Mouse (Mus musculus) liver, embryonic 11.5 days (tissue): Measurements from ENCODE around the gene Tbca. TPM values are rescaled to one million over a fixed set of nuclear protein-coding genes. Genes with fewer than 3 reads are reported as not detected.

Source experiments
- ATAC-seq: fragments of 200-750 bp; cut with Nextera tagmentation; replicated peaks from 2 replicates; pipeline ENCODE4 v1.8.0; 2017; ENCODE audit warnings: moderate number of reproducible peaks, mild to moderate bottlenecking, moderate TSS enrichment, moderate library complexity; ENCODE audit not compliant: low FRiP score
- DNase-seq: peaks from one replicate; pipeline ENCODE4 v3.0.0-alpha.2; 2017; ENCODE audit warnings: low spot score
- H3K27ac ChIP-seq: fragments of 300-500 bp; sonication (generic); 2 replicates; pipeline ENCODE4 v1.5.1; 2014; ENCODE audit warnings: mild to moderate bottlenecking, low read depth, low read length, control low read depth
- H3K27me3 ChIP-seq: fragments of 300-500 bp; sonication (generic); replicated peaks from 2 replicates; pipeline ENCODE4 v1.6.1; 2014; ENCODE audit warnings: low read length, mixed read lengths; ENCODE audit not compliant: control insufficient read depth, insufficient read depth
- H3K36me3 ChIP-seq: fragments of 300-500 bp; sonication (generic); 2 replicates; pipeline ENCODE4 v1.6.1; 2014; ENCODE audit warnings: mild to moderate bottlenecking, low read length, moderate library complexity, mixed read lengths; ENCODE audit not compliant: control insufficient read depth, insufficient read depth
- H3K4me1 ChIP-seq: fragments of 300-500 bp; sonication (generic); replicated peaks from 2 replicates; pipeline ENCODE4 v1.6.1; 2014; ENCODE audit warnings: low read length, mixed read lengths; ENCODE audit not compliant: control insufficient read depth, insufficient read depth
- H3K4me2 ChIP-seq: fragments of 300-500 bp; sonication (generic); 2 replicates; pipeline ENCODE4 v1.6.1; 2014; ENCODE audit warnings: mild to moderate bottlenecking, control low read depth, moderate library complexity
- H3K4me3 ChIP-seq: fragments of 300-500 bp; sonication (generic); 2 replicates; pipeline ENCODE4 v1.5.1; 2014; ENCODE audit warnings: low read depth, low read length, control low read depth
- H3K9ac ChIP-seq: fragments of 300-500 bp; sonication (generic); 2 replicates; pipeline ENCODE4 v1.6.1; 2014; ENCODE audit warnings: low read depth, low read length, control low read depth
- H3K9me3 ChIP-seq: fragments of 300-500 bp; sonication (generic); 2 replicates; pipeline ENCODE4 v1.6.1; 2016; ENCODE audit warnings: low read length, inconsistent platforms, mixed read lengths; ENCODE audit not compliant: control insufficient read depth
- WGBS: fragments of 180-500 bp; shearing (Covaris S2); extraction: QIAGEN DNeasy Blood & Tissue Kit; methylation state at CpG from one replicate; pipeline ENCODE4 v1.1.7; 2014; 5-methylcytosine and 5-hydroxymethylcytosine counted together
- polyA plus RNA-seq: library from polyadenylated mRNA; unstranded; fragments of >200 nt; fragmentation: Nextera tagmentation; extraction: Ambion mirVana; gene quantifications from 2 replicates; pipeline ENCODE4 v1.2.1, GENCODE M21; 2014

Gene Tbca
- polyA plus RNA-seq, 1 experiment from 2014 or later: 200 TPM

GRCm38 (mm10) chr13:94806315-94807179 is 17.8 kb downstream of the Tbca start:
- Histone ChIP-seq H3K27ac (no peak overlapping the region), H3K27me3 (no peaks in the 10 kb centered on the region), H3K4me2 (peak overlapping the region; percentile 26; the same call in 1 of the 2 replicates), H3K36me3 (no peaks in the 10 kb centered on the region), H3K9ac (no peak overlapping the region), H3K4me3 (no peak overlapping the region), H3K4me1 (peaks cover 6% of the 10 kb centered on the region), H3K9me3 (no peaks in the 10 kb centered on the region)
- WGBS: 16% methylated on average over 9 of the region's 9 CpGs
- DNase-seq (no peak), ATAC-seq (no peak)

- DNase-seq (no peak), ATAC-seq (no peak)
- no peaks in the 10 kb centered on the region for H3K27me3 ChIP-seq
- no peak overlapping the region for H3K4me2 ChIP-seq
- H3K36me3 ChIP-seq: no peaks in the 10 kb centered on the region
- H3K9me3 ChIP-seq: no peaks in the 10 kb centered on the region
- H3K4me3 ChIP-seq: no peak overlapping the region
- no peak overlapping the region for H3K27ac ChIP-seq
- H3K4me1 ChIP-seq: peaks cover 6% of the 10 kb centered on the region
- H3K9ac ChIP-seq: no peak overlapping the region
Measured at GRCm38 (mm10) chr13:94808596-94808995, 19.9 kb downstream of the Tbca start.

- WGBS: 75% methylated on average over 1 of the region's 1 CpGs
- DNase-seq (no peak), ATAC-seq (no peak)
- H3K36me3 ChIP-seq: no peaks in the 10 kb centered on the region
- H3K9ac ChIP-seq: no peak overlapping the region
- no peaks in the 10 kb centered on the region for H3K27me3 ChIP-seq
- H3K4me2 ChIP-seq: no peak overlapping the region
- peaks cover 6% of the 10 kb centered on the region for H3K4me1 ChIP-seq
- H3K4me3 ChIP-seq: no peak overlapping the region
- no peak overlapping the region for H3K27ac ChIP-seq
- no peaks in the 10 kb centered on the region for H3K9me3 ChIP-seq
Measured at GRCm38 (mm10) chr13:94809724-94810123, 21.0 kb downstream of the Tbca start.

- H3K4me2 ChIP-seq: no peak overlapping the region
- no peak for DNase-seq
- ATAC-seq: no peak
- no peaks in the 10 kb centered on the region for H3K36me3 ChIP-seq
- no peak overlapping the region for H3K4me3 ChIP-seq
- H3K27me3 ChIP-seq: no peaks in the 10 kb centered on the region
- no peak overlapping the region for H3K9ac ChIP-seq
- no peaks in the 10 kb centered on the region for H3K9me3 ChIP-seq
- WGBS: 92% methylated on average over 1 of the region's 1 CpGs
- H3K27ac ChIP-seq: no peak overlapping the region
- no peaks in the 10 kb centered on the region; the same call in 1 of the 2 replicates for H3K4me1 ChIP-seq
Measured at GRCm38 (mm10) chr13:94811451-94811850, 22.7 kb downstream of the Tbca start.

GRCm38 (mm10) chr13:94813770-94814169 is 25.1 kb downstream of the Tbca start:
- no peak overlapping the region for H3K27ac ChIP-seq
- H3K27me3 ChIP-seq: no peaks in the 10 kb centered on the region
- ATAC-seq (no peak), DNase-seq (no peak)
- H3K4me3 ChIP-seq: no peak overlapping the region
- no peak overlapping the region for H3K9ac ChIP-seq
- no peaks in the 10 kb centered on the region for H3K4me1 ChIP-seq
- no peak overlapping the region for H3K4me2 ChIP-seq
- no peaks in the 10 kb centered on the region for H3K9me3 ChIP-seq
- 70% methylated on average over 3 of the region's 3 CpGs for WGBS
- H3K36me3 ChIP-seq: no peaks in the 10 kb centered on the region

- H3K9ac ChIP-seq: no peak overlapping the region
- H3K9me3 ChIP-seq: no peaks in the 10 kb centered on the region
- ATAC-seq (no peak), DNase-seq (no peak)
- H3K4me3 ChIP-seq: no peak overlapping the region
- no peak overlapping the region for H3K27ac ChIP-seq
- no peaks in the 10 kb centered on the region for H3K36me3 ChIP-seq
- H3K4me1 ChIP-seq: no peaks in the 10 kb centered on the region
- H3K27me3 ChIP-seq: no peaks in the 10 kb centered on the region
- WGBS: 81% methylated on average over 3 of the region's 3 CpGs
- no peak overlapping the region for H3K4me2 ChIP-seq
Measured at GRCm38 (mm10) chr13:94820516-94820915, 31.8 kb downstream of the Tbca start.

- Histone ChIP-seq H3K27ac (no peak overlapping the region), H3K4me3 (no peak overlapping the region), H3K36me3 (no peaks in the 10 kb centered on the region), H3K27me3 (no peaks in the 10 kb centered on the region), H3K4me1 (no peaks in the 10 kb centered on the region), H3K4me2 (no peak overlapping the region), H3K9ac (no peak overlapping the region), H3K9me3 (no peaks in the 10 kb centered on the region)
- ATAC-seq (no peak), DNase-seq (no peak)
- 34% methylated on average over 2 of the region's 2 CpGs for WGBS
Measured at GRCm38 (mm10) chr13:94820956-94821355, 32.2 kb downstream of the Tbca start.

- no peak overlapping the region for H3K27ac ChIP-seq
- no peak for DNase-seq
- no peaks in the 10 kb centered on the region; the same call in 1 of the 2 replicates for H3K36me3 ChIP-seq
- H3K9me3 ChIP-seq: no peaks in the 10 kb centered on the region
- H3K27me3 ChIP-seq: no peaks in the 10 kb centered on the region
- no peak overlapping the region for H3K4me3 ChIP-seq
- H3K4me1 ChIP-seq: 0 out of 2 replicates have a peak, but pooled peaks cover 3% of the 10 kb centered on the region
- H3K9ac ChIP-seq: no peak overlapping the region
- no peak for ATAC-seq
- no peak overlapping the region for H3K4me2 ChIP-seq
- WGBS: 80% methylated on average over 5 of the region's 5 CpGs
Measured at GRCm38 (mm10) chr13:94826389-94826788, 37.7 kb downstream of the Tbca start.

GRCm38 (mm10) chr13:94826986-94827385 is 38.3 kb downstream of the Tbca start:
- H3K4me3 ChIP-seq: no peak overlapping the region
- H3K36me3 ChIP-seq: no peaks in the 10 kb centered on the region; the same call in 1 of the 2 replicates
- 0 out of 2 replicates have a peak, but pooled peaks cover 3% of the 10 kb centered on the region for H3K4me1 ChIP-seq
- H3K27me3 ChIP-seq: no peaks in the 10 kb centered on the region
- H3K4me2 ChIP-seq: no peak overlapping the region
- whole genome bisulfite sequencing: 87% methylated on average over 2 of the region's 2 CpGs
- H3K9ac ChIP-seq: no peak overlapping the region
- no peaks in the 10 kb centered on the region for H3K9me3 ChIP-seq
- ATAC-seq (no peak), DNase-seq (no peak)
- H3K27ac ChIP-seq: no peak overlapping the region
